9 mouse cellular contexts compared by ENCODE assay signal in the genomic region with DNA sequence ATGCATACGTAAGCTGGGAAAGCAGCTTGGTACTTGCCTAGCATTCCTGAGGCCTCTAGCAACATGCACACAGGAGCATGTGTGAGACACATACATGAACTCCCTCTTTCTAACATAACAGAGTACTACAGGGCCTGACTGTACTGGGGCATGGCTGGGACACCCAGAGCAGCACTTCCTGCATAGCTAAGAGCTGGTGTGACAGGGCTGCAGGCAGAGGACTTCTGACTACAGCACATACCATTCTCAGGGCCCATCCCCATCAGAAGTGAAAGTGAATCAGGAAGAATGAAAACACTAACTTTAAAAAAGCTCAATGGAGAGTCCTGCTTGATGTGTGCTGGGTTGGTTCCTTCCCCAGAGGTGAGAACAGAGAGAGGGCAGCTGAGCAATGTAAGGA.
DNase-seq lines count a peak whose midpoint lies in the region; ATAC-seq lines count a peak whose summit lies in the region.
"Had no signal": no experiment of that assay in that cellular context is flagged by ENCODE, and none has a peak within 500 bp of the region (broad histone marks: within the 10 kb centered on the region; RNA-seq: fewer than 3 reads in every experiment).

No protein-coding gene starts in this region.

- H3K4me3 ChIP-seq in forebrain, embryonic 13.5 days, result no peak overlapping the region
- H3K4me3 ChIP-seq in forebrain, embryonic 10.5 days, result no peak overlapping the region
- no peak overlapping the region for H3K4me3 ChIP-seq in heart, embryonic 13.5 days

- no peak overlapping the region for H3K4me2 ChIP-seq in forebrain, embryonic 13.5 days
- no peak overlapping the region for H3K4me2 ChIP-seq in heart, embryonic 13.5 days

- 89% methylated on average over 1 of the region's 1 CpGs for WGBS in forebrain, embryonic 13.5 days
- 92% methylated on average over 1 of the region's 1 CpGs for WGBS in forebrain, embryonic 10.5 days
- 80% methylated on average over 1 of the region's 1 CpGs for WGBS in heart, embryonic 13.5 days

- H3K27ac ChIP-seq in forebrain, embryonic 13.5 days, result peak overlapping the region; percentile 2; the same call in 1 of the 2 replicates
- no peak overlapping the region for H3K27ac ChIP-seq in forebrain, embryonic 10.5 days
- peak overlapping the region; percentile 66 for H3K27ac ChIP-seq in heart, embryonic 13.5 days (replicated peaks)

- H3K27me3 ChIP-seq in forebrain, embryonic 13.5 days, result no peaks in the 10 kb centered on the region
- H3K27me3 ChIP-seq in forebrain, embryonic 10.5 days (ENCODE audit: poor library complexity, severe bottlenecking), result peaks cover 12% of the 10 kb centered on the region
- no peaks in the 10 kb centered on the region for H3K27me3 ChIP-seq in heart, embryonic 13.5 days (replicated peaks)

- H3K9ac ChIP-seq in forebrain, embryonic 13.5 days, result no peak overlapping the region
- 0 out of 2 replicates have a peak overlapping the region, but pooled peaks have one; percentile 21 for H3K9ac ChIP-seq in heart, embryonic 13.5 days

- ATAC-seq in forebrain, embryonic 13.5 days, result no peak
- no peak for ATAC-seq in heart, embryonic 13.5 days (ENCODE audit: extremely low read depth, insufficient number of reproducible peaks, low FRiP score, low TSS enrichment)
- ATAC-seq in cerebellum, adult (ENCODE audit: insufficient number of reproducible peaks, low FRiP score, low TSS enrichment), result no peak

- peaks cover 28% of the 10 kb centered on the region for H3K36me3 ChIP-seq in forebrain, embryonic 13.5 days (ENCODE audit: poor library complexity, severe bottlenecking)
- H3K36me3 ChIP-seq in forebrain, embryonic 10.5 days (replicated peaks), result peaks cover 12% of the 10 kb centered on the region
- peaks cover 45% of the 10 kb centered on the region for H3K36me3 ChIP-seq in heart, embryonic 13.5 days

- H3K9me3 ChIP-seq in forebrain, embryonic 13.5 days (replicated peaks), result no peaks in the 10 kb centered on the region
- no peaks in the 10 kb centered on the region for H3K9me3 ChIP-seq in forebrain, embryonic 10.5 days
- no peaks in the 10 kb centered on the region for H3K9me3 ChIP-seq in heart, embryonic 13.5 days

- H3K4me1 ChIP-seq in forebrain, embryonic 13.5 days, result peaks cover 52% of the 10 kb centered on the region
- peaks cover 62% of the 10 kb centered on the region for H3K4me1 ChIP-seq in forebrain, embryonic 10.5 days
- H3K4me1 ChIP-seq in heart, embryonic 13.5 days, result peaks cover 34% of the 10 kb centered on the region

- DNase-seq in forebrain, embryonic 10.5 days (ENCODE audit: extremely low spot score, low spot score), result no peak
- peak; percentile 55 for DNase-seq in 3T3-L1 (ENCODE audit: low read depth, low spot score)
- peak; percentile 34 for DNase-seq in lung, postnatal 14 days
- no peak for DNase-seq in gastrocnemius, postnatal 10 days
- DNase-seq in right cerebral cortex, adult 18-20 months, result no peak
- DNase-seq: cerebellum, adult 18-20 months had no signal

Comparison
In these comparisons a context has a peak if more than half of its experiments do, and no peak if none do; other contexts are left out.
1. DNase-seq: peak in 3T3-L1 (single experiment) and lung, postnatal 14 days (single experiment); none in forebrain, embryonic 10.5 days (single experiment), gastrocnemius, postnatal 10 days (single experiment) and right cerebral cortex, adult 18-20 months (single experiment).